Mouse (Mus musculus) forebrain, postnatal 0 days (tissue): ENCODE results near the gene Zfp980. TPM values are rescaled to one million over a fixed set of nuclear protein-coding genes. Genes with fewer than 3 reads are reported as not detected.
"Not testable (repeated sequence)": the region's sequence is repeated elsewhere in the genome, so short reads cannot be mapped to it uniquely, and the experiment has no call there.

ENCODE experiments used
- ATAC-seq: fragments of 200-750 bp; cut with Nextera tagmentation; 2 replicates; pipeline ENCODE4 v1.8.0; 2017; ENCODE audit warnings: mild to moderate bottlenecking, moderate library complexity
- DNase-seq: peaks from one replicate; pipeline ENCODE4 v3.0.0-alpha.2; 2015
- H3K27ac ChIP-seq: fragments of 300-500 bp; sonication (generic); 2 replicates; pipeline ENCODE4 v1.5.1; 2014; ENCODE audit warnings: low read depth, mild to moderate bottlenecking, antibody characterized with exemption, low read length, moderate library complexity, mixed read lengths
- H3K27me3 ChIP-seq: fragments of 300-500 bp; sonication (generic); 2 replicates; pipeline ENCODE4 v1.6.1; 2014; ENCODE audit warnings: mild to moderate bottlenecking, low read length, mixed read lengths; ENCODE audit not compliant: insufficient read depth
- H3K36me3 ChIP-seq: fragments of 300-500 bp; sonication (generic); 2 replicates; pipeline ENCODE4 v1.6.1; 2014; ENCODE audit warnings: mild to moderate bottlenecking, moderate library complexity; ENCODE audit not compliant: insufficient read depth
- H3K4me1 ChIP-seq: fragments of 300-500 bp; sonication (generic); 2 replicates; pipeline ENCODE4 v1.6.1; 2014; ENCODE audit warnings: antibody characterized with exemption; ENCODE audit not compliant: insufficient read depth
- H3K4me2 ChIP-seq: fragments of 300-500 bp; sonication (generic); 2 replicates; pipeline ENCODE4 v1.6.1; 2014; ENCODE audit warnings: low read depth, mild to moderate bottlenecking, moderate library complexity
- H3K4me3 ChIP-seq: fragments of 300-500 bp; sonication (generic); 2 replicates; pipeline ENCODE4 v1.5.1; 2014; ENCODE audit warnings: low read depth, low read length, mixed read lengths
- H3K9ac ChIP-seq: fragments of 300-500 bp; sonication (generic); 2 replicates; pipeline ENCODE4 v1.6.1; 2014; ENCODE audit warnings: mild to moderate bottlenecking
- H3K9me3 ChIP-seq: fragments of 300-500 bp; sonication (generic); 2 replicates; pipeline ENCODE4 v1.6.1; 2016; ENCODE audit warnings: low read length
- WGBS: fragments of 180-500 bp; shearing (Covaris S2); extraction: QIAGEN DNeasy Blood & Tissue Kit; methylation state at CpG from one replicate; pipeline ENCODE4 v1.1.7; 2014; 5-methylcytosine and 5-hydroxymethylcytosine counted together
- polyA plus RNA-seq: library from polyadenylated mRNA; unstranded; fragments of >200 nt; fragmentation: Nextera tagmentation; extraction: Ambion mirVana; gene quantifications from 2 replicates; pipeline ENCODE4 v1.2.1, GENCODE M21; 2015
- total RNA-seq: library from RNA; depleted of rRNA; stranded (reverse); fragments of >200 nt; gene quantifications from 2 replicates; pipeline ENCODE4 v1.2.3, GENCODE M21; 2014; rRNA removed

The Zfp980 gene
- total RNA-seq (not detected in 2 replicates), polyA plus RNA-seq (not detected in 2 replicates)

DNA sequence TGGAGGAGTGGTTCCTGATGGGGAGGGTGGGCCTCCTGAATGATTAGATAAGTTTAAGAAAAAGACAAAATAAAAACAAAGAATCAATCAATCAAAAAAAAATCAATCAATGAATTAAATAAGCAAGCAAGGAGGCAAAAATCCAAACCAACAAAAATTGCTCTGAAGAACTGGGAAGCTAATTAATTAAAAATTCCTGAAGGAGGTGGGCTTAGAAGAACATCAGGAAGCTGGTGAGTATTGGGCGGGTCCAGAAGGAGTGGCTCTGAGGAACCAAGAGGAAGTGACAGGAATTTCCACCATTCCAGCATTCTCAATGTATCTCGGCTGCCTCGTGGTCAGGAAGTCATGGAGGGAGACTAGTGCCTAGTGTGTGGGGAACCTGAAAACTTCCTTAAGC is at the start of gene Zfp980:
Zfp980 (plus strand) TSS at position 301 of the 400 bp plus-strand sequence.
- H3K4me1 ChIP-seq, H3K4me3 ChIP-seq, H3K9me3 ChIP-seq, ATAC-seq, DNase-seq, H3K36me3 ChIP-seq, H3K9ac ChIP-seq, H3K27ac ChIP-seq, H3K27me3 ChIP-seq, H3K4me2 ChIP-seq: not testable (repeated sequence)
- WGBS, result 87% methylated on average over 3 of the region's 3 CpGs

- H3K9me3 ChIP-seq, H3K27ac ChIP-seq, H3K27me3 ChIP-seq, ATAC-seq, H3K9ac ChIP-seq, H3K36me3 ChIP-seq, H3K4me3 ChIP-seq, H3K4me2 ChIP-seq, H3K4me1 ChIP-seq, DNase-seq: not testable (repeated sequence)
- WGBS, result 39% methylated on average over 76 of the region's 83 CpGs
Measured at GRCm38 (mm10) chr4:145640416-145641185, 29.9 kb upstream of the Zfp980 start.

- DNase-seq, H3K4me2 ChIP-seq, H3K4me3 ChIP-seq, H3K9me3 ChIP-seq, H3K27ac ChIP-seq, ATAC-seq, H3K4me1 ChIP-seq, H3K27me3 ChIP-seq, H3K36me3 ChIP-seq, H3K9ac ChIP-seq: not testable (repeated sequence)
- WGBS, result 64% methylated on average over 2 of the region's 2 CpGs
Measured at GRCm38 (mm10) chr4:145674286-145674780, 3.8 kb downstream of the Zfp980 start.

- not testable (repeated sequence) for H3K9me3 ChIP-seq, ATAC-seq, H3K4me3 ChIP-seq, H3K4me2 ChIP-seq, H3K4me1 ChIP-seq, H3K9ac ChIP-seq, H3K36me3 ChIP-seq, DNase-seq, H3K27ac ChIP-seq, H3K27me3 ChIP-seq
- 86% methylated on average over 3 of the region's 3 CpGs for WGBS
Measured at GRCm38 (mm10) chr4:145680217-145680616, 9.7 kb downstream of the Zfp980 start.

DNA sequence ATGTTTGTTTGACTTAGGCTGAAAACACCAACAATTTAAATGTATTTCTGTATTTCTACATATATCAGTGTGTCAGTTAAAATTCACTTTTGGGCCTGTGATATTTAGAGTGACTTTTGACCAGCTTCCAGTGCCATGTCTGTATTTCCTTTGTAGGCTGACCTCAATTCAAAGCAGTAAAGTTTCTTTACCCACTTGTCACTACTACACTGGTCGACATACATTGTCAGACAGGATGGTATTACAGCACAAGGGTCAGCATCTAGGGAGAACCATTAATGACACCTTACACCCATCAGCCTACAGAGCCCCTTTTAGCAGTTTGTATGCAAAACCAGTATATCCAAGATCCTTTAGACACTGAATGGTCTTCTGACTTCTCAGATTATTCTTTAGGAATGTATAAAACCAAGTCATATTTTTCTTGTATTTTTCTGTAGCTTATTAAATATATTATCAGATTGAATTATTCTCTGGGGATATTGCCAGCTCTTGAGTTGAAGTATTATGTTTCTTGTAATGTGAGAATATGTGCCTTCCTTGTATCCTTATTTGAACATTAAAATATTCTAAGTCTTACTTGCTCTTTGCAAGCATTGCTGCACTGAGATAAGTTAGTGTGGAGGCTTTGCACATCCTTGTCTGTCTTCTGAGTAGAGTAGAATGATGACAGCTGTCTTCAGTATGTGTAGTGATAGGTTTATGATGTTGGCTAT is 10.3 kb downstream of the Zfp980 start:
- H3K4me2 ChIP-seq, DNase-seq, H3K36me3 ChIP-seq, ATAC-seq, H3K27ac ChIP-seq, H3K9me3 ChIP-seq, H3K4me1 ChIP-seq, H3K9ac ChIP-seq, H3K4me3 ChIP-seq, H3K27me3 ChIP-seq: not testable (repeated sequence)
- WGBS, result 13% methylated on average over 1 of the region's 1 CpGs

- not testable (repeated sequence) for DNase-seq, H3K27me3 ChIP-seq, H3K4me1 ChIP-seq, H3K4me2 ChIP-seq, H3K9ac ChIP-seq, H3K4me3 ChIP-seq, H3K9me3 ChIP-seq, H3K27ac ChIP-seq, H3K36me3 ChIP-seq, ATAC-seq
- 84% methylated on average over 8 of the region's 11 CpGs for WGBS
Measured at GRCm38 (mm10) chr4:145682021-145682420, 11.5 kb downstream of the Zfp980 start.

DNA sequence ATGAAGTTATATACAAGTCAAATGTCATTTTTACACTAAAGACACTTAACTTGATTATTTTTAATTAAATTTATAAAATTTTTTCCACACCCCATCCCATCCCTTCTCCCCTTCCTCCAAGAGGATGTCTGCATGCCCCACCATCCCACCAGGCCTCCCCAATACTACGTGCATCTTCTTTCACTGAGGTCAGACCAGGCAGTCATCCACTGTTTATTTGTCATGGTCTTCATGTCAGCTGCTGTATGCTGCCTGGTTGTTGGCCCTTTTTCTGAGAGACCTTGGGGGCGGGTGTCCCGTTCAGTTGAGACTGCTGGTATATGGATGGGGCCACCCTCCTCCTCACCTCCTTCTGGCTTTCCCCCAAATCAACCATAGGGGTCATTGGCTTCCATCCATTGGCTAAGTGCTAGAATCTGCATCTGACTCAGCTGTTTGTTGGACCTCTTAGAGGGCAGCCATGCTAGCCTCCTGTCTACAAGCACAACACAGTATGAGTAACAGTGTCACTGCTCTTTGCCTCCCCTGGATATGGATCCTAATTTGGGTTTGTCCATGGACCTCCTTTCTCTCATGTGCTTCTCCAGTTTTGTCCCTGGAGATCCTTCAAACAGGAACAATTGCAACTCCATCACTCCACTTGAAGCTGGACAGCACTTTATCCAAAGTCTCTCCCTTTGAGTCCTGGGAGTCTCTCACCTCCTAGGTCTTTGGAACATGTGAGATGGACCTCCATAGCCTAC is 12.7 kb downstream of the Zfp980 start:
- H3K4me2 ChIP-seq, H3K4me1 ChIP-seq, H3K4me3 ChIP-seq, H3K9me3 ChIP-seq, DNase-seq, ATAC-seq, H3K27ac ChIP-seq, H3K9ac ChIP-seq, H3K36me3 ChIP-seq, H3K27me3 ChIP-seq: not testable (repeated sequence)
- 83% methylated on average over 3 of the region's 3 CpGs for WGBS

DNA sequence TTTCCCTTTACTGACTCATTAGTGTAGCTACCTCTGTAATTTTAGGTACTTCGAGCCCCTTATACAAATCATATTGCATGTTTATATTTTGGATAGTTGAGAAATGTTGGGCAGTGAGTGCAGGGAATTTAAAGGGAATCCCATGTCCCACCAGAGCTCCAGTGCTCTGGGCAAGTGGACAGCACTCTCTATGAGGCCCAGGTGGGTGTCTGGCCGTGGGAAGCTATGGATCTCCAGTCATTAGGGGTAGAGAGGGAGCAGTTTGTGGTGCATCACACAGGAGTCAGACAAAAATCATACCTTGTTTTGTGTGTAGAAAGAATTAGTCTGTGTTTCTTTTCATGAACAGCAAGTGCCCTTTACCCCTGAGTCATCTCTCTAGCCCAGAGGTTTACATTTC is 15.6 kb downstream of the Zfp980 start:
- 43% methylated on average over 2 of the region's 2 CpGs for WGBS

DNA sequence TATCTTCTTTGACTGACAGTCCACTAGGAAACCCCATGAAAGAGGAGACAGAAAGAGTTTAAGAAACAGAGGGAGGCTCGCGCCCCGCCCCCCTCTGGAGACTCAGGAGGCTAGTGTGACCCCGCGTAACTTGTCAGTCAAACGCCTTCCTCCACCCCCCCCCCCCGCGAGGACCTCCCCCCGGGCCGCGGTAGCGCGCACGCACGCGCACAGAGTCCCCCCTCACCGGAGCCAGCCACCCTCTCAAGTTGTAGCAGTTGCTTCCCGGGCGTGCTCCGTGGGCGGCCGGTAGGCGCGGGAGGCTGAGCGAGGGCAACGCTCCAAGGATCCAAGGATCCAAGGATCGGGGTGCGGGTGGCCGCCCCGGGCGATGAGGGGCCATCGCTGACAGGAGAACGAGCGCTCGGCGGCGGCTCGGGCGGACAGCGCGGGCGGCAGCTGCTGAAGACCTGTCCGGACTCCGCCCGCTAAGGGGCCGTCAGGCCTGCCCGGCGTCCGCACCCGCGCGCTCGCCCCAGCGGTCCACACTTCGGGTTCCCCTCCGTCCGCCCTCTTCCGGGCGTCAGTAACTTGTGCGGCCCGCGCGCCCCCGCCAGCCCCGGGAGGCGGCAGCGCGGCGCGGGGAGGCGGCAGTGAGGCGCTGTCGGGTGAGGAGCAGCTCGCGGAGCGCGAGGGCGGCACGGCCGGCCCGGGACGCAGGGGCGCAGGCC is 74.6 kb downstream of the Zfp980 start:
- H3K27me3 ChIP-seq, DNase-seq, H3K4me1 ChIP-seq, H3K9ac ChIP-seq, H3K9me3 ChIP-seq, H3K36me3 ChIP-seq, H3K27ac ChIP-seq: not testable (repeated sequence)
- ATAC-seq, result peak; percentile 60
- Histone ChIP-seq H3K4me3 (peak overlapping the region; percentile 11; the same call in 1 of the 2 replicates), H3K4me2 (peak overlapping the region; percentile 28)
- WGBS, result 4% methylated on average over 33 of the region's 83 CpGs

More for the DNA sequence above, 15.6 kb downstream of the Zfp980 start:
- H3K36me3 ChIP-seq, ATAC-seq, H3K9ac ChIP-seq, H3K9me3 ChIP-seq, H3K27ac ChIP-seq, H3K4me1 ChIP-seq, H3K4me2 ChIP-seq, H3K27me3 ChIP-seq, DNase-seq, H3K4me3 ChIP-seq: not testable (repeated sequence)
